Mouse (Mus musculus) testis, adult 2 months (tissue): ENCODE data around the gene Dpp3.

Experiments used
- CTCF ChIP-seq: fragments of 200-500 bp; IDR thresholded peaks from 2 replicates; pipeline ENCODE4 v1.5.1; 2012; ENCODE audit warnings: low read depth, mild to moderate bottlenecking, inconsistent platforms, low read length, moderate library complexity; ENCODE audit not compliant: control insufficient read depth, insufficient read depth, insufficient replicate concordance
- POLR2A ChIP-seq: fragments of 200-500 bp; IDR thresholded peaks from 2 replicates; pipeline ENCODE4 v1.6.1; 2012; ENCODE audit warnings: low read depth, mild to moderate bottlenecking, inconsistent platforms, low read length, moderate library complexity; ENCODE audit not compliant: control insufficient read depth

DNA sequence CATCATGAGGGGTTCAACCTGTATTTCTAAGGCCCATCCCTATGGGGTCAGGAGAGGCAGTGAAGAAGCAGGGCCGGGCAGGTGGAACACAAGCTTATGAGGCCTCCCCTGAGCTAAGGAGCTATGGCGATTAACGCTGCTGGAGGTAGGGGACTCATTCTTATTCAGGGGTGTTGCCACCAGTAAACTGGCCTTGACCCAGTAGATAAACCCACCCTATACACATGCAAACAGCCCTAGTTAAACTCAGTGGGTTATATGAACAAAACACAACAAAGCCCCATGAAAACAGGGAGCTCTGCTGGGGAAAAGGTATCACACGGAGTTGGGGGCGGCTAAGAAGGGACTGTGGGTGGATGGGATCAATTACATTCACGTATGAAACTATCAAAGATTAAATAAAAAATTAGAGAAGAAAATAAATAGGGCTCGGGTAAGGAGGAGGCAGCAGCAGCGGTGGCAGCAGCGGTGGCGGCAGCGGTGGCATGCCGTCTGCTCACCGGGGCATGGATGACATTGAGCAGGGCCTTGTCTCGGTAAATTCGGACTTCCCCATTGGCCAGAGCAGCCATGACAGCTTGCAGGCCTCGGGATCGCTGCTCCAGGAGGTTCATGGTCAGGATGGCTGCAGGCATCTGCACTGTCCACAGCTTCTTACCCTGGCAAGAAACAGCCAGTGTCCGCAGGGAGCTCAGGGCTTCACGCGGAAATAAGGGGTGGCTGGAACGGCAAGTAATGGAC, 31.1 kb downstream of the Dpp3 start:
- TF ChIP-seq CTCF (no peak), POLR2A (no peak)
